Mouse (Mus musculus) heart, adult 2 months (tissue): ENCODE measurements around the gene Ppp2r2d. TPM values are rescaled to one million over a fixed set of nuclear protein-coding genes. Genes with fewer than 3 reads are reported as not detected.
A peak's percentile ranks its signal among the peaks of the same experiment; 100 is the strongest.

ENCODE experiments used
- DNase-seq, 2 experiments: peaks; one replicate each; pipeline ENCODE4 v3.0.0; 2021
- H3K27ac ChIP-seq: fragments of 200-600 bp; 2 replicates; pipeline ENCODE4 v1.8.1; 2022
- H3K27me3 ChIP-seq: fragments of 200-500 bp; 2 replicates; pipeline ENCODE4 v1.6.1; 2012; ENCODE audit warnings: mild to moderate bottlenecking, low read length, inconsistent platforms, mixed read lengths; ENCODE audit not compliant: control insufficient read depth, insufficient read depth
- H3K36me3 ChIP-seq: fragments of 200-500 bp; 2 replicates; pipeline ENCODE4 v1.6.1; 2012; ENCODE audit warnings: low read length, inconsistent platforms; ENCODE audit not compliant: control insufficient read depth, insufficient read depth
- H3K4me1 ChIP-seq: fragments of 200-500 bp; 2 replicates; pipeline ENCODE4 v1.6.1; 2011; ENCODE audit warnings: low read length; ENCODE audit not compliant: control insufficient read depth, insufficient read depth
- H3K4me3 ChIP-seq: fragments of 200-600 bp; 2 replicates; pipeline ENCODE4 v1.8.1; 2022
- H3K79me2 ChIP-seq: fragments of 200-500 bp; replicated peaks from 2 replicates; pipeline ENCODE4 v1.6.1; 2012; ENCODE audit warnings: mild to moderate bottlenecking, inconsistent platforms, low read length, moderate library complexity, mixed read lengths; ENCODE audit not compliant: control insufficient read depth, insufficient read depth
- H3K9ac ChIP-seq: fragments of 200-500 bp; 2 replicates; pipeline ENCODE4 v1.6.1; 2012; ENCODE audit warnings: low read depth, mild to moderate bottlenecking, control low read depth, inconsistent platforms, low read length, mixed read lengths
- CTCF ChIP-seq: fragments of 200-600 bp; IDR thresholded peaks from 2 replicates; pipeline ENCODE4 v1.8.1; 2022; ENCODE audit warnings: antibody characterized with exemption, mild to moderate bottlenecking, moderate library complexity
- EP300 ChIP-seq: fragments of 200-500 bp; IDR thresholded peaks from 2 replicates; pipeline ENCODE4 v1.6.1; 2011; ENCODE audit warnings: low read depth, low read length, control low read depth; ENCODE audit not compliant: insufficient read depth
- POLR2A ChIP-seq: fragments of 200-500 bp; IDR thresholded peaks from 2 replicates; pipeline ENCODE4 v1.6.1; 2011; ENCODE audit warnings: mild to moderate bottlenecking, low read depth, low read length, control low read depth; ENCODE audit not compliant: insufficient read depth
- WGBS: fragments of 180-500 bp; shearing (Covaris S2); methylation state at CpG from one replicate; pipeline ENCODE4 v1.1.7; 2018; 5-methylcytosine and 5-hydroxymethylcytosine counted together
- intact Hi-C: fragments of 180-260 bp; cut with DNase I; formaldehyde crosslinking; loops from one replicate; pipeline ENCODE4 v1.15.1; 2025
- long read RNA-seq: library from polyadenylated mRNA; stranded (forward); transcript quantifications from one replicate; pipeline ENCODE4 v2.0.0, GENCODE M21; 2021
- polyA plus RNA-seq: library from polyadenylated mRNA; depleted of rRNA; stranded (reverse); fragments of >200 nt; gene quantifications from 2 replicates; pipeline ENCODE4 v1.2.3, GENCODE M21; 2012; rRNA removed
- total RNA-seq, 2 experiments: library from RNA; stranded (reverse); gene quantifications; 2 replicates each; pipeline ENCODE4 v1.2.3; 2021

Gene Ppp2r2d
- total RNA-seq: 10 to 100 TPM; 37.7 to 42.4 TPM
- 18.2 and 30.2 TPM in 2 replicates for polyA plus RNA-seq
- long read RNA-seq, transcript Ppp2r2d-201 (9 exons, 2,081 nt): major isoform, 41 of 54 reads
- long read RNA-seq, partial matches to known transcripts: 3 of 54 reads
- long read RNA-seq, other reads (novel, unspliced or antisense): 7 of 54 reads

- Histone ChIP-seq H3K27me3 (no peaks in the 10 kb centered on the region), H3K27ac (peak within 1 kb of the TSS; percentile 99), H3K4me1 (peaks cover 14% of the 10 kb centered on the region), H3K36me3 (peaks cover 10% of the 10 kb centered on the region), H3K4me3 (peak within 1 kb of the TSS; percentile 75), H3K79me2 (peaks cover 7% of the 10 kb centered on the region), H3K9ac (peak within 1 kb of the TSS; percentile 98)
- TF ChIP-seq EP300 (0 out of 2 replicates have a peak, but pooled peaks have one; percentile 52), CTCF (peak; percentile 89), POLR2A (peak; percentile 95)
- under 1% methylated on average over 51 of the region's 51 CpGs for WGBS
- intact Hi-C loops: loop anchor here (5.0 kb wide), 1 partner anchor 62 kb away; the partner anchor contains the start of gene Bnip3
- peak; percentile 97 for DNase-seq
These were observed at the start of gene Ppp2r2d, which contains the start of gene Mapk1ip1 for GRCm38 (mm10) chr7:138845544-138846391. Ppp2r2d (plus strand) TSS chr7:138846079. Mapk1ip1 (minus strand) TSS chr7:138846273.

DNA sequence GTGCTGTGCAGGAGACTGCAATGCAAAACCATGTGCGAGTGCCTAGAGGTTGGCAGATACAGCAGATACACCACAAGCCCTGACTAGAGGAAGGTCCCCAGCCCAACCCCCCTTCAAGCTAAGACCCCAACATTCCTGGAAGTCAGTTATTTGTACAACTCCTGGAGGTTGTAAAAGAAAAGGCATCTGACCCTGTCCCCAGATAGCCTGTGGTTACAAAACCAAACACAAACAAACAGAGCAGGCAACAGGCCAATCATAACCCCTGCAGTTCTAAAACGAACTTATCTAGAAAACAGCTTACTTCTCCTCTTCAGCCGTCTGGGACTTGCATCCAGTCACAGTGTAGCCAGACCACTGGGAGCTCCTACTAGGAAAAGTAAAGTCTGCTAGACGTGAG lies 42.5 kb upstream of the Ppp2r2d start:
- Histone ChIP-seq H3K4me1 (no peaks in the 10 kb centered on the region), H3K27ac (no peak overlapping the region), H3K36me3 (no peaks in the 10 kb centered on the region), H3K79me2 (no peaks in the 10 kb centered on the region), H3K27me3 (no peaks in the 10 kb centered on the region), H3K9ac (no peak overlapping the region), H3K4me3 (no peak overlapping the region)
- no peak for TF ChIP-seq EP300
- no peak for TF ChIP-seq CTCF
- TF ChIP-seq POLR2A: no peak
- no peak for DNase-seq
- WGBS: 16% methylated on average over 4 of the region's 4 CpGs
- intact Hi-C loops: no loop called here

DNA sequence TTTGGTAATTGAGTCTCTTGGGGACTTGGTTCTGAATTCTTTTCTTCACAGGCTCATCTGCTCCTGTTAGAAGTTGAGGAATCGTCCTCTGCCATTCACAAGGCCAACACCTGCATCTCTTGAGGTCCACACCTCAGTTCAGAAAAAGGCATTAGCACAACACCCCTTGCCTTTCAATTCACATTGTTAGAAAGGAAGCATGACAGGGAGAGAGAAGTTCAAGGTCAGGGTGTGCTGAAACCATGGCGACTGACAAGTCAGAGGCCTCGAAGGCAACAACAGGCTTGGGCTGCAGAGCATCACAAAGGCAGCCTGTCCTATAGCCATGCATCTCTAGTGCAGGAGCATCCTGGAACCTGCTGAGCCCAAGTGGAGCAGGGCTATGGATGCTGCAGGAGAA lies 38.7 kb upstream of the Ppp2r2d start:
- 78% methylated on average over 3 of the region's 3 CpGs for WGBS
- TF ChIP-seq POLR2A: no peak
- no peak for TF ChIP-seq EP300
- TF ChIP-seq CTCF: no peak
- Histone ChIP-seq H3K4me1 (no peaks in the 10 kb centered on the region), H3K27ac (no peak overlapping the region), H3K27me3 (no peaks in the 10 kb centered on the region), H3K4me3 (no peak overlapping the region), H3K36me3 (no peaks in the 10 kb centered on the region), H3K9ac (no peak overlapping the region), H3K79me2 (no peaks in the 10 kb centered on the region)
- intact Hi-C loops: no loop called here
- DNase-seq: no peak

- TF ChIP-seq POLR2A: no peak
- TF ChIP-seq EP300: no peak
- no peak for TF ChIP-seq CTCF
- WGBS: 71% methylated on average over 11 of the region's 11 CpGs
- H3K36me3 ChIP-seq: no peaks in the 10 kb centered on the region
- H3K79me2 ChIP-seq: no peaks in the 10 kb centered on the region
- no peak overlapping the region for H3K4me3 ChIP-seq
- intact Hi-C loops: no loop called here
- DNase-seq: no peak
- H3K27me3 ChIP-seq: no peaks in the 10 kb centered on the region
- H3K4me1 ChIP-seq: no peaks in the 10 kb centered on the region
- no peak overlapping the region for H3K9ac ChIP-seq
- H3K27ac ChIP-seq: no peak overlapping the region
These were observed 32.5 kb upstream of the Ppp2r2d start for GRCm38 (mm10) chr7:138813213-138813875.

GRCm38 (mm10) chr7:138818314-138818713 lies 27.6 kb upstream of the Ppp2r2d start:
- H3K27me3 ChIP-seq: no peaks in the 10 kb centered on the region
- H3K36me3 ChIP-seq: no peaks in the 10 kb centered on the region
- H3K4me1 ChIP-seq: no peaks in the 10 kb centered on the region
- no peak overlapping the region for H3K4me3 ChIP-seq
- no peak for DNase-seq
- H3K79me2 ChIP-seq: no peaks in the 10 kb centered on the region
- WGBS: 58% methylated on average over 4 of the region's 4 CpGs
- no peak overlapping the region for H3K9ac ChIP-seq
- H3K27ac ChIP-seq: no peak overlapping the region
- intact Hi-C loops: no loop called here
- TF ChIP-seq CTCF (peak; percentile 31), EP300 (no peak)
